8 mouse cellular contexts compared by ENCODE assay signal in genomic region chr19:42752363-42752931, GRCm38 (mm10). TPM values are rescaled to one million over a fixed set of nuclear protein-coding genes. Genes with fewer than 3 reads are reported as not detected.
DNase-seq lines count a peak whose midpoint lies in the region; ATAC-seq and TF ChIP-seq lines count a peak whose summit lies in the region.

Gene Pyroxd2 (minus strand): TSS chr19:42752775.

- H3K4me1 ChIP-seq in forebrain, embryonic 14.5 days (ENCODE audit: control insufficient read depth, insufficient read depth, low read length), result peaks cover 16% of the 10 kb centered on the region
- peaks cover 61% of the 10 kb centered on the region for H3K4me1 ChIP-seq in liver, embryonic 15.5 days (replicated peaks)
- peaks cover 21% of the 10 kb centered on the region for H3K4me1 ChIP-seq in neural tube, embryonic 12.5 days
- H3K4me1 ChIP-seq in testis, adult 2 months (ENCODE audit: control insufficient read depth, insufficient read depth, low read length), result peaks cover 4% of the 10 kb centered on the region

- no peaks in the 10 kb centered on the region for H3K36me3 ChIP-seq in forebrain, embryonic 14.5 days (ENCODE audit: control insufficient read depth, insufficient read depth, low read length)
- H3K36me3 ChIP-seq in liver, embryonic 15.5 days (replicated peaks), result no peaks in the 10 kb centered on the region
- no peaks in the 10 kb centered on the region for H3K36me3 ChIP-seq in neural tube, embryonic 12.5 days
- no peaks in the 10 kb centered on the region for H3K36me3 ChIP-seq in testis, adult 2 months (ENCODE audit: control insufficient read depth, insufficient read depth, low read length)

- H3K4me2 ChIP-seq in forebrain, embryonic 14.5 days (ENCODE audit: low read length), result peak within 1 kb of the TSS; percentile 64
- peak within 1 kb of the TSS; percentile 75 for H3K4me2 ChIP-seq in liver, embryonic 15.5 days
- peak within 1 kb of the TSS; percentile 58 for H3K4me2 ChIP-seq in neural tube, embryonic 12.5 days (replicated peaks)

- WGBS in forebrain, embryonic 14.5 days, result 2% methylated on average over 22 of the region's 22 CpGs
- WGBS in large intestine, adult 2 months, result 6% methylated on average over 22 of the region's 22 CpGs
- WGBS in liver, embryonic 15.5 days (ENCODE audit: insufficient replicate concordance), result 4% methylated on average over 22 of the region's 22 CpGs
- WGBS in neural tube, embryonic 12.5 days, result 4% methylated on average over 22 of the region's 22 CpGs

- peak within 1 kb of the TSS; percentile 67 for H3K9ac ChIP-seq in forebrain, embryonic 14.5 days (ENCODE audit: low read length)
- peak within 1 kb of the TSS; percentile 55; the same call in 1 of the 2 replicates for H3K9ac ChIP-seq in liver, embryonic 15.5 days
- H3K9ac ChIP-seq in neural tube, embryonic 12.5 days, result peak within 1 kb of the TSS; percentile 48

- intact Hi-C loops in heart, postnatal 10 days (cut with DNase I), result no loop called here

- H3K27ac ChIP-seq in forebrain, embryonic 14.5 days (ENCODE audit: low read depth, low read length), result peak within 1 kb of the TSS; percentile 71
- peak within 1 kb of the TSS; percentile 81 for H3K27ac ChIP-seq in liver, embryonic 15.5 days (replicated peaks)
- H3K27ac ChIP-seq in neural tube, embryonic 12.5 days, result no peak within 1 kb of the TSS
- H3K27ac ChIP-seq in testis, adult 2 months (ENCODE audit: control insufficient read depth, insufficient read depth, low read depth, low read length), result peak within 1 kb of the TSS; percentile 32; the same call in 1 of the 2 replicates

- peak; percentile 88 for ATAC-seq in forebrain, embryonic 14.5 days
- peak; percentile 78 for ATAC-seq in liver, embryonic 15.5 days (ENCODE audit: insufficient read depth)
- ATAC-seq in neural tube, embryonic 12.5 days (ENCODE audit: low FRiP score, low read depth), result peak; percentile 92

- TF ChIP-seq POLR2A in testis, adult 2 months (IDR thresholded peaks at IDR 0.05; ENCODE audit: control insufficient read depth, low read depth, low read length), result 0 out of 2 replicates have a peak, but pooled peaks have one; percentile 41

- peak; percentile 87 for DNase-seq in MEL-GATA-1-ER (ENCODE audit: extremely low read depth, low read depth)
- DNase-seq in cerebellum, adult 18-20 months, result peak; percentile 51 to 57
- peak; percentile 90 for DNase-seq in forebrain, embryonic 14.5 days (ENCODE audit: low spot score)
- DNase-seq in heart, postnatal 10 days, result peak; percentile 89
- DNase-seq in large intestine, adult 2 months (ENCODE audit: low read depth, low spot score), result peak; percentile 76

- H3K4me3 ChIP-seq in forebrain, embryonic 14.5 days (ENCODE audit: low read depth, low read length), result peak within 1 kb of the TSS; percentile 32
- peak within 1 kb of the TSS; percentile 51 for H3K4me3 ChIP-seq in liver, embryonic 15.5 days (replicated peaks)
- H3K4me3 ChIP-seq in neural tube, embryonic 12.5 days, result peak within 1 kb of the TSS; percentile 23
- H3K4me3 ChIP-seq in testis, adult 2 months (ENCODE audit: control insufficient read depth, low read depth, low read length), result peak within 1 kb of the TSS; percentile 56

- no peaks in the 10 kb centered on the region for H3K27me3 ChIP-seq in forebrain, embryonic 14.5 days (replicated peaks; ENCODE audit: control insufficient read depth, insufficient read depth, low read length)
- H3K27me3 ChIP-seq in liver, embryonic 15.5 days, result no peaks in the 10 kb centered on the region
- H3K27me3 ChIP-seq in neural tube, embryonic 12.5 days (replicated peaks), result no peaks in the 10 kb centered on the region
- no peaks in the 10 kb centered on the region for H3K27me3 ChIP-seq in testis, adult 2 months (ENCODE audit: control insufficient read depth, insufficient read depth, low read length)

- H3K9me3 ChIP-seq in forebrain, embryonic 14.5 days (replicated peaks; ENCODE audit: control insufficient read depth, low read length), result no peaks in the 10 kb centered on the region
- no peaks in the 10 kb centered on the region for H3K9me3 ChIP-seq in liver, embryonic 15.5 days (replicated peaks)
- no peaks in the 10 kb centered on the region for H3K9me3 ChIP-seq in neural tube, embryonic 12.5 days

- no peak for TF ChIP-seq CTCF in testis, adult 2 months (IDR thresholded peaks at IDR 0.05; ENCODE audit: control insufficient read depth, insufficient read depth, insufficient replicate concordance, low read depth, low read length)

RNA-seq across cellular contexts. Expression of gene Pyroxd2, which starts in this region (rescaled TPM):
- polyA plus RNA-seq in forebrain, embryonic 14.5 days (2014; fragmentation: Nextera tagmentation; extraction: Ambion mirVana), result 1.3 and 1.7 TPM in 2 replicates
- total RNA-seq in heart, postnatal 10 days (2021), result 1 to 10 TPM; 7.3 to 7.5 TPM
- polyA plus RNA-seq in large intestine, adult 2 months (2012; rRNA removed), result 15.2 and 26.6 TPM in 2 replicates
- polyA plus RNA-seq in liver, embryonic 15.5 days (2015; fragmentation: Nextera tagmentation; extraction: Ambion mirVana), result 3.5 and 4.2 TPM in 2 replicates
- polyA plus RNA-seq in neural tube, embryonic 12.5 days (2016; fragmentation: Nextera tagmentation; extraction: Ambion mirVana), result 1.2 and 1.9 TPM in 2 replicates
- polyA plus RNA-seq in testis, adult 2 months (2012; rRNA removed), result 5.4 and 5.9 TPM in 2 replicates
